Mouse (Mus musculus) kidney, postnatal 0 days (tissue): ENCODE results near the gene Efcab2. TPM values are rescaled to one million over a fixed set of nuclear protein-coding genes. Genes with fewer than 3 reads are reported as not detected.

Experiments
- ATAC-seq: fragments of 200-750 bp; cut with Nextera tagmentation; replicated peaks from 2 replicates; pipeline ENCODE4 v1.8.0; 2017; ENCODE audit warnings: low read depth, moderate number of reproducible peaks, moderate TSS enrichment, moderate library complexity; ENCODE audit not compliant: low FRiP score
- DNase-seq: peaks from one replicate; pipeline ENCODE4 v3.0.0-alpha.2; 2016; ENCODE audit warnings: low spot score
- H3K27ac ChIP-seq: fragments of 300-500 bp; sonication (generic); 2 replicates; pipeline ENCODE4 v1.5.1; 2014; ENCODE audit warnings: mild to moderate bottlenecking
- H3K27me3 ChIP-seq: fragments of 300-500 bp; sonication (generic); 2 replicates; pipeline ENCODE4 v1.6.1; 2014; ENCODE audit warnings: low read length, mixed read lengths; ENCODE audit not compliant: insufficient read depth
- H3K36me3 ChIP-seq: fragments of 300-500 bp; sonication (generic); 2 replicates; pipeline ENCODE4 v1.6.1; 2014; ENCODE audit warnings: low read length, mixed read lengths; ENCODE audit not compliant: insufficient read depth
- H3K4me1 ChIP-seq: fragments of 300-500 bp; sonication (generic); replicated peaks from 2 replicates; pipeline ENCODE4 v1.6.1; 2014; ENCODE audit warnings: antibody characterized with exemption, low read length, mixed read lengths; ENCODE audit not compliant: insufficient read depth
- H3K4me2 ChIP-seq: fragments of 300-500 bp; sonication (generic); 2 replicates; pipeline ENCODE4 v1.6.1; 2014; ENCODE audit warnings: mild to moderate bottlenecking, low read length, moderate library complexity, mixed read lengths
- H3K4me3 ChIP-seq: fragments of 300-500 bp; sonication (generic); replicated peaks from 2 replicates; pipeline ENCODE4 v1.5.1; 2014; ENCODE audit warnings: low read depth, low read length
- H3K9ac ChIP-seq: fragments of 300-500 bp; sonication (generic); 2 replicates; pipeline ENCODE4 v1.6.1; 2014; ENCODE audit warnings: low read depth, low read length
- H3K9me3 ChIP-seq: fragments of 300-500 bp; sonication (generic); replicated peaks from 2 replicates; pipeline ENCODE4 v1.6.1; 2016; ENCODE audit warnings: low read length, inconsistent platforms, mixed read lengths
- CTCF ChIP-seq: IDR thresholded peaks from 2 replicates; pipeline ENCODE4 v1.5.1; 2016; ENCODE audit warnings: antibody characterized with exemption, low read depth, mild to moderate bottlenecking, moderate library complexity
- WGBS: fragments of 180-500 bp; shearing (Covaris S2); extraction: QIAGEN DNeasy Blood & Tissue Kit; methylation state at CpG from one replicate; pipeline ENCODE4 v1.1.7; 2014; 5-methylcytosine and 5-hydroxymethylcytosine counted together
- polyA plus RNA-seq: library from polyadenylated mRNA; unstranded; fragments of >200 nt; fragmentation: Nextera tagmentation; extraction: Ambion mirVana; gene quantifications from 2 replicates; pipeline ENCODE4 v1.2.1, GENCODE M21; 2015

Gene Efcab2
- polyA plus RNA-seq, 1 experiment from 2014 or later, result 8.1 TPM

GRCm38 (mm10) chr1:178486828-178487227 lies 80.9 kb downstream of the Efcab2 start:
- no peak for ATAC-seq
- H3K36me3 ChIP-seq, result no peaks in the 10 kb centered on the region
- no peak overlapping the region for H3K9ac ChIP-seq
- no peaks in the 10 kb centered on the region for H3K9me3 ChIP-seq
- WGBS, result 43% methylated on average over 5 of the region's 5 CpGs
- no peaks in the 10 kb centered on the region for H3K4me1 ChIP-seq
- no peak overlapping the region for H3K4me2 ChIP-seq
- no peak overlapping the region for H3K27ac ChIP-seq
- TF ChIP-seq CTCF, result no peak
- DNase-seq, result no peak
- no peak overlapping the region for H3K4me3 ChIP-seq
- H3K27me3 ChIP-seq, result no peaks in the 10 kb centered on the region

GRCm38 (mm10) chr1:178489127-178489526 lies 83.2 kb downstream of the Efcab2 start:
- Histone ChIP-seq H3K4me1 (no peaks in the 10 kb centered on the region), H3K27ac (no peak overlapping the region), H3K4me2 (no peak overlapping the region), H3K9me3 (no peaks in the 10 kb centered on the region), H3K36me3 (no peaks in the 10 kb centered on the region), H3K4me3 (no peak overlapping the region), H3K27me3 (no peaks in the 10 kb centered on the region), H3K9ac (no peak overlapping the region)
- no peak for TF ChIP-seq CTCF
- 10% methylated on average over 3 of the region's 3 CpGs for WGBS
- DNase-seq, result no peak
- ATAC-seq, result no peak

GRCm38 (mm10) chr1:178491733-178492132 lies 85.8 kb downstream of the Efcab2 start:
- no peak overlapping the region for H3K9ac ChIP-seq
- no peak overlapping the region for H3K4me3 ChIP-seq
- no peaks in the 10 kb centered on the region for H3K9me3 ChIP-seq
- ATAC-seq, result no peak
- DNase-seq, result no peak
- TF ChIP-seq CTCF, result no peak
- no peak overlapping the region for H3K27ac ChIP-seq
- H3K27me3 ChIP-seq, result no peaks in the 10 kb centered on the region
- 92% methylated on average over 5 of the region's 5 CpGs for WGBS
- H3K4me2 ChIP-seq, result no peak overlapping the region
- H3K36me3 ChIP-seq, result no peaks in the 10 kb centered on the region
- H3K4me1 ChIP-seq, result no peaks in the 10 kb centered on the region

- TF ChIP-seq CTCF, result no peak
- Histone ChIP-seq H3K4me2 (no peak overlapping the region), H3K4me3 (no peak overlapping the region), H3K27ac (no peak overlapping the region), H3K9me3 (no peaks in the 10 kb centered on the region), H3K9ac (no peak overlapping the region), H3K36me3 (no peaks in the 10 kb centered on the region), H3K4me1 (no peaks in the 10 kb centered on the region), H3K27me3 (no peaks in the 10 kb centered on the region)
- no peak for DNase-seq
- 60% methylated on average over 2 of the region's 2 CpGs for WGBS
- ATAC-seq, result no peak
Measured at GRCm38 (mm10) chr1:178492493-178492892, 86.6 kb downstream of the Efcab2 start.

GRCm38 (mm10) chr1:178496186-178496585 lies 90.3 kb downstream of the Efcab2 start:
- Histone ChIP-seq H3K27me3 (no peaks in the 10 kb centered on the region), H3K36me3 (no peaks in the 10 kb centered on the region), H3K9ac (no peak overlapping the region), H3K4me2 (no peak overlapping the region), H3K9me3 (no peaks in the 10 kb centered on the region), H3K27ac (no peak overlapping the region), H3K4me1 (no peaks in the 10 kb centered on the region), H3K4me3 (no peak overlapping the region)
- ATAC-seq, result no peak
- 74% methylated on average over 2 of the region's 2 CpGs for WGBS
- TF ChIP-seq CTCF, result no peak
- no peak for DNase-seq

- WGBS, result 67% methylated on average over 1 of the region's 1 CpGs
- Histone ChIP-seq H3K36me3 (no peaks in the 10 kb centered on the region), H3K4me2 (no peak overlapping the region), H3K9me3 (no peaks in the 10 kb centered on the region), H3K4me3 (no peak overlapping the region), H3K9ac (no peak overlapping the region), H3K4me1 (no peaks in the 10 kb centered on the region), H3K27ac (no peak overlapping the region), H3K27me3 (no peaks in the 10 kb centered on the region)
- ATAC-seq (no peak), DNase-seq (no peak)
- peak; percentile 52; the same call in 1 of the 2 replicates for TF ChIP-seq CTCF
Measured at GRCm38 (mm10) chr1:178496841-178497240, 91.0 kb downstream of the Efcab2 start.

GRCm38 (mm10) chr1:178506938-178507337 lies 101.1 kb downstream of the Efcab2 start:
- DNase-seq, result no peak
- H3K27ac ChIP-seq, result no peak overlapping the region
- no peaks in the 10 kb centered on the region for H3K36me3 ChIP-seq
- no peak overlapping the region for H3K4me2 ChIP-seq
- no peaks in the 10 kb centered on the region for H3K27me3 ChIP-seq
- no peak for ATAC-seq
- TF ChIP-seq CTCF, result no peak
- H3K9me3 ChIP-seq, result no peaks in the 10 kb centered on the region
- 84% methylated on average over 8 of the region's 8 CpGs for WGBS
- H3K9ac ChIP-seq, result no peak overlapping the region
- no peaks in the 10 kb centered on the region for H3K4me1 ChIP-seq
- H3K4me3 ChIP-seq, result no peak overlapping the region
